Mouse (Mus musculus): ENCODE measurements around the gene Tigd3.

Gene Tigd3

GRCm38 (mm10) chr19:5894002-5894678, at the start of gene Tigd3:
Gene Tigd3 (minus strand): TSS chr19:5894149.
- peak; percentile 98 for DNase-seq

GRCm38 (mm10) chr19:5943404-5943803, 49.5 kb upstream of the Tigd3 start:
- no peak for DNase-seq

- no peak for DNase-seq
Measured at GRCm38 (mm10) chr19:5942581-5942980, 48.6 kb upstream of the Tigd3 start.

GRCm38 (mm10) chr19:5940656-5941055, 46.7 kb upstream of the Tigd3 start:
- no peak for DNase-seq

- no peak for DNase-seq
Measured at GRCm38 (mm10) chr19:5940173-5940572, 46.2 kb upstream of the Tigd3 start.

GRCm38 (mm10) chr19:5939715-5940114, 45.8 kb upstream of the Tigd3 start:
- no peak for DNase-seq

GRCm38 (mm10) chr19:5938516-5938915, 44.6 kb upstream of the Tigd3 start:
- DNase-seq: no peak

GRCm38 (mm10) chr19:5937836-5938406, 44.0 kb upstream of the Tigd3 start:
- no peak for DNase-seq

- no peak for DNase-seq
Measured at GRCm38 (mm10) chr19:5937095-5937835, 43.3 kb upstream of the Tigd3 start.

GRCm38 (mm10) chr19:5935691-5936090, 41.7 kb upstream of the Tigd3 start:
- no peak for DNase-seq

GRCm38 (mm10) chr19:5935266-5935665, 41.3 kb upstream of the Tigd3 start:
- no peak for DNase-seq

GRCm38 (mm10) chr19:5929634-5930596, 36.0 kb upstream of the Tigd3 start:
- no peak for DNase-seq

- DNase-seq: no peak
Measured at GRCm38 (mm10) chr19:5928546-5928945, 34.6 kb upstream of the Tigd3 start.

GRCm38 (mm10) chr19:5928104-5928503, 34.2 kb upstream of the Tigd3 start:
- DNase-seq: no peak

GRCm38 (mm10) chr19:5927532-5927931, 33.6 kb upstream of the Tigd3 start:
- DNase-seq: peak; percentile 35

- no peak for DNase-seq
Measured at GRCm38 (mm10) chr19:5927026-5927425, 33.1 kb upstream of the Tigd3 start.

- DNase-seq: no peak
Measured at GRCm38 (mm10) chr19:5925311-5925855, 31.4 kb upstream of the Tigd3 start.

GRCm38 (mm10) chr19:5924713-5925093, 30.8 kb upstream of the Tigd3 start, which contains the start of gene Cdc42ep2:
Gene Cdc42ep2 (minus strand): TSS chr19:5924816.
- DNase-seq: peak; percentile 98

- DNase-seq: peak; percentile 99
Measured at GRCm38 (mm10) chr19:5923990-5924712, 30.2 kb upstream of the Tigd3 start.

- DNase-seq: no peak
Measured at GRCm38 (mm10) chr19:5922963-5923362, 29.0 kb upstream of the Tigd3 start.

- no peak for DNase-seq
Measured at GRCm38 (mm10) chr19:5922119-5922942, 28.4 kb upstream of the Tigd3 start.
